ENCODE assay signal across 16 mouse cellular contexts in the genomic region with DNA sequence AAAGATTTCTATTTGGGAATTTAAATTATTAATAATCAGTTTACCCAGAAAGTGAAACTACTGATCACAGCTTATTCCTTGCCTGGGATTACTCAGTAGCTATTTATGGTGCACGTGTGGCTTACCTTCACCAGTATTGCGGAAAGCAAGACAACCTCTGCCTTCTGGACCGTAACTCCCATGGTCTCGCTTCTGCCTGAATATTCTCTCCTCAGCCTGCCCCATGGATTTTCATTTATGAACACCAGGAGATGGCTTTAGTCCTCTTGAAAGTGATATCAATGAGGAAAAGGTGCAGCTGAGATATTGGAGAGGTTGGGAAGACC. TPM values are rescaled to one million over a fixed set of nuclear protein-coding genes. Genes with fewer than 3 reads are reported as not detected.
DNase-seq lines count a peak whose midpoint lies in the region; ATAC-seq and TF ChIP-seq lines count a peak whose summit lies in the region.
"Not testable (repeated sequence)": the region's sequence is repeated elsewhere in the genome, so short reads cannot be mapped to it uniquely, and the experiment has no call there.
"Had no signal": no experiment of that assay in that cellular context is flagged by ENCODE, and none has a peak within 500 bp of the region (broad histone marks: within the 10 kb centered on the region; RNA-seq: fewer than 3 reads in every experiment).

No protein-coding gene starts in this region.

- H3K4me2 ChIP-seq in embryonic facial prominence, embryonic 15.5 days (replicated peaks); kidney, embryonic 15.5 days; liver, embryonic 13.5 days; midbrain, postnatal 0 days (ENCODE audit: low read depth, low read length, poor library complexity, severe bottlenecking): not testable (repeated sequence)
- H3K4me2 ChIP-seq in hindbrain, embryonic 14.5 days (replicated peaks), result 0 out of 2 replicates have a peak overlapping the region, but pooled peaks have one; percentile 8

- H3K9me3 ChIP-seq in embryonic facial prominence, embryonic 15.5 days (replicated peaks); hindbrain, embryonic 14.5 days (ENCODE audit: control insufficient read depth, low read length); kidney, embryonic 15.5 days (replicated peaks); liver, embryonic 13.5 days (replicated peaks); midbrain, postnatal 0 days (ENCODE audit: low read length): not testable (repeated sequence)
- peaks cover 13% of the 10 kb centered on the region for H3K9me3 ChIP-seq in midbrain, embryonic 10.5 days (replicated peaks)

- TF ChIP-seq CTCF in gastrocnemius, adult 2 months (IDR thresholded peaks at IDR 0.05); midbrain, postnatal 0 days (IDR thresholded peaks at IDR 0.05): not testable (repeated sequence)

- H3K4me3 ChIP-seq in embryonic facial prominence, embryonic 15.5 days (replicated peaks), result peak overlapping the region; percentile 31
- peak overlapping the region; percentile 57 for H3K4me3 ChIP-seq in gastrocnemius, adult 2 months
- H3K4me3 ChIP-seq in hindbrain, embryonic 14.5 days (replicated peaks; ENCODE audit: low read length), result peak overlapping the region; percentile 15; the same call in 1 of the 2 replicates
- H3K4me3 ChIP-seq in kidney, embryonic 15.5 days (replicated peaks), result peak overlapping the region; percentile 28; the same call in 1 of the 2 replicates
- H3K4me3 ChIP-seq in liver, embryonic 13.5 days (replicated peaks), result peak overlapping the region; percentile 26; the same call in 1 of the 2 replicates
- H3K4me3 ChIP-seq in midbrain, embryonic 10.5 days, result peak overlapping the region; percentile 33; the same call in 1 of the 2 replicates
- H3K4me3 ChIP-seq in midbrain, postnatal 0 days (ENCODE audit: low read depth, low read length), result peak overlapping the region; percentile 22; the same call in 1 of the 2 replicates

- not testable (repeated sequence) for H3K4me1 ChIP-seq in embryonic facial prominence, embryonic 15.5 days; hindbrain, embryonic 14.5 days (replicated peaks; ENCODE audit: control insufficient read depth, insufficient read depth, low read length); kidney, embryonic 15.5 days; liver, embryonic 13.5 days (replicated peaks); midbrain, embryonic 10.5 days; midbrain, postnatal 0 days (ENCODE audit: insufficient read depth, low read length)

- 96% methylated on average over 4 of the region's 4 CpGs for WGBS in embryonic facial prominence, embryonic 15.5 days
- 98% methylated on average over 4 of the region's 4 CpGs for WGBS in hindbrain, embryonic 14.5 days
- WGBS in kidney, embryonic 15.5 days, result 94% methylated on average over 4 of the region's 4 CpGs
- WGBS in liver, embryonic 13.5 days (ENCODE audit: insufficient replicate concordance), result 91% methylated on average over 4 of the region's 4 CpGs
- 97% methylated on average over 4 of the region's 4 CpGs for WGBS in midbrain, embryonic 10.5 days
- 97% methylated on average over 4 of the region's 4 CpGs for WGBS in midbrain, postnatal 0 days

- peak; percentile 3 to 11 for DNase-seq in cerebellum, adult 18-20 months
- not testable (repeated sequence) for DNase-seq in gastrocnemius, adult 2 months; hindbrain, embryonic 14.5 days (ENCODE audit: low spot score); liver, embryonic 13.5 days; midbrain, embryonic 10.5 days (ENCODE audit: low spot score); midbrain, postnatal 0 days (ENCODE audit: low spot score)

- ATAC-seq in embryonic facial prominence, embryonic 15.5 days (ENCODE audit: insufficient number of reproducible peaks, low FRiP score, low TSS enrichment, low read depth); hindbrain, embryonic 14.5 days (ENCODE audit: low FRiP score); kidney, embryonic 15.5 days (replicated peaks; ENCODE audit: low FRiP score); liver, embryonic 13.5 days (ENCODE audit: low read depth); midbrain, postnatal 0 days (ENCODE audit: low FRiP score): not testable (repeated sequence)

- H3K9ac ChIP-seq in embryonic facial prominence, embryonic 15.5 days; hindbrain, embryonic 14.5 days; kidney, embryonic 15.5 days; liver, embryonic 13.5 days; midbrain, postnatal 0 days (replicated peaks; ENCODE audit: low read length, poor library complexity, severe bottlenecking): not testable (repeated sequence)

- H3K36me3 ChIP-seq in embryonic facial prominence, embryonic 15.5 days; hindbrain, embryonic 14.5 days (replicated peaks; ENCODE audit: control insufficient read depth, insufficient read depth); kidney, embryonic 15.5 days; liver, embryonic 13.5 days; midbrain, embryonic 10.5 days; midbrain, postnatal 0 days (ENCODE audit: insufficient read depth, low read length): not testable (repeated sequence)

- H3K27me3 ChIP-seq in embryonic facial prominence, embryonic 15.5 days; hindbrain, embryonic 14.5 days (ENCODE audit: control insufficient read depth, insufficient read depth, low read length); kidney, embryonic 15.5 days; liver, embryonic 13.5 days; midbrain, embryonic 10.5 days (ENCODE audit: low read depth, poor library complexity, severe bottlenecking); midbrain, postnatal 0 days (ENCODE audit: insufficient read depth, low read length): not testable (repeated sequence)

- intact Hi-C loops in gastrocnemius, adult 2 months (cut with DNase I), result loop anchor here (2.0 to 10.0 kb wide), 2 partner anchors 151 to 297 kb away; no protein-coding TSS in a partner anchor

- H3K27ac ChIP-seq in embryonic facial prominence, embryonic 15.5 days (replicated peaks); hindbrain, embryonic 14.5 days; kidney, embryonic 15.5 days; liver, embryonic 13.5 days; midbrain, embryonic 10.5 days (replicated peaks); midbrain, postnatal 0 days (ENCODE audit: low read depth, low read length): not testable (repeated sequence)
- H3K27ac ChIP-seq in gastrocnemius, adult 2 months, result peak overlapping the region; percentile 46; the same call in 1 of the 2 replicates

RNA-seq across cellular contexts. Expression of gene Mterf1a, which starts 0.5 kb away (rescaled TPM):
- 7.8 and 8.1 TPM in 2 replicates for polyA plus RNA-seq in embryonic facial prominence, embryonic 15.5 days (2015; fragmentation: Nextera tagmentation; extraction: Ambion mirVana)
- 1 to 10 TPM; 1.8 to 1.9 TPM for total RNA-seq in gastrocnemius, adult 2 months (2021)
- 5.9 and 7.3 TPM in 2 replicates for polyA plus RNA-seq in hindbrain, embryonic 14.5 days (2014; fragmentation: Nextera tagmentation; extraction: Ambion mirVana)
- polyA plus RNA-seq in kidney, embryonic 15.5 days (2015; fragmentation: Nextera tagmentation; extraction: Ambion mirVana), result 7.8 and 9.9 TPM in 2 replicates
- polyA plus RNA-seq in liver, embryonic 13.5 days (2015; fragmentation: Nextera tagmentation; extraction: Ambion mirVana), result 7.1 and 8.3 TPM in 2 replicates
- polyA plus RNA-seq in midbrain, embryonic 10.5 days (2016; fragmentation: Nextera tagmentation; extraction: Ambion mirVana), result 9.1 and 10.1 TPM in 2 replicates
- total RNA-seq in midbrain, postnatal 0 days (2014; rRNA removed), result 4.9 and 5.3 TPM in 2 replicates
- 3.7 and 4.2 TPM in 2 replicates for polyA plus RNA-seq in midbrain, postnatal 0 days (2015; fragmentation: Nextera tagmentation; extraction: Ambion mirVana)

RNA-seq across cellular contexts. Expression of gene Akap9, which starts 33.6 kb away (rescaled TPM):
- 141 and 144 TPM in 2 replicates for polyA plus RNA-seq in embryonic facial prominence, embryonic 15.5 days (2015; fragmentation: Nextera tagmentation; extraction: Ambion mirVana)
- total RNA-seq in gastrocnemius, adult 2 months (2021), result 10 to 100 TPM; 50.2 to 51.8 TPM
- 261 and 282 TPM in 2 replicates for polyA plus RNA-seq in hindbrain, embryonic 14.5 days (2014; fragmentation: Nextera tagmentation; extraction: Ambion mirVana)
- 124 and 126 TPM in 2 replicates for polyA plus RNA-seq in kidney, embryonic 15.5 days (2015; fragmentation: Nextera tagmentation; extraction: Ambion mirVana)
- polyA plus RNA-seq in liver, embryonic 13.5 days (2015; fragmentation: Nextera tagmentation; extraction: Ambion mirVana), result 33.7 and 37.4 TPM in 2 replicates
- polyA plus RNA-seq in midbrain, embryonic 10.5 days (2016; fragmentation: Nextera tagmentation; extraction: Ambion mirVana), result 128 and 147 TPM in 2 replicates
- 43.6 and 81.4 TPM in 2 replicates for total RNA-seq in midbrain, postnatal 0 days (2014; rRNA removed)
- 247 and 284 TPM in 2 replicates for polyA plus RNA-seq in midbrain, postnatal 0 days (2015; fragmentation: Nextera tagmentation; extraction: Ambion mirVana)

RNA-seq across cellular contexts. Expression of gene Lrrd1, which starts 49.3 kb away (rescaled TPM):
- polyA plus RNA-seq in embryonic facial prominence, embryonic 15.5 days (2015; fragmentation: Nextera tagmentation; extraction: Ambion mirVana), result 0.09 and 0.11 TPM in 2 replicates
- not detected for total RNA-seq in gastrocnemius, adult 2 months (2021)
- polyA plus RNA-seq in hindbrain, embryonic 14.5 days (2014; fragmentation: Nextera tagmentation; extraction: Ambion mirVana), result 0.07 and 0.12 TPM in 2 replicates
- polyA plus RNA-seq in kidney, embryonic 15.5 days (2015; fragmentation: Nextera tagmentation; extraction: Ambion mirVana), result 0.09 TPM in 1 of 2 replicates, not detected in the other
- polyA plus RNA-seq in liver, embryonic 13.5 days (2015; fragmentation: Nextera tagmentation; extraction: Ambion mirVana), result not detected in 2 replicates
- 0.06 TPM in 1 of 2 replicates, not detected in the other for polyA plus RNA-seq in midbrain, embryonic 10.5 days (2016; fragmentation: Nextera tagmentation; extraction: Ambion mirVana)
- not detected in 2 replicates for total RNA-seq in midbrain, postnatal 0 days (2014; rRNA removed)
- polyA plus RNA-seq in midbrain, postnatal 0 days (2015; fragmentation: Nextera tagmentation; extraction: Ambion mirVana), result 0.17 TPM in 1 of 2 replicates, not detected in the other
- total RNA-seq: adrenal gland, postnatal 25 days; gastrocnemius, adult 18-20 months; gastrocnemius, postnatal 4 days; hematopoietic stem cell, adult 5-6 weeks; monocyte, adult 5-6 weeks had no signal
- polyA plus RNA-seq: intestine, embryonic 15.5 days; liver, embryonic 16.5 days; stomach, postnatal 0 days had no signal
